Mouse (Mus musculus) lung, postnatal 0 days (tissue): ENCODE measurements around the gene Umad1. TPM values are rescaled to one million over a fixed set of nuclear protein-coding genes. Genes with fewer than 3 reads are reported as not detected.

Experiments
- ATAC-seq: fragments of 200-750 bp; cut with Nextera tagmentation; 2 replicates; pipeline ENCODE4 v1.8.0; 2017; ENCODE audit warnings: moderate library complexity
- DNase-seq: peaks from one replicate; pipeline ENCODE4 v3.0.0-alpha.2; 2016; ENCODE audit warnings: low spot score
- H3K27ac ChIP-seq: fragments of 300-500 bp; sonication (generic); 2 replicates; pipeline ENCODE4 v1.5.1; 2014; ENCODE audit warnings: antibody characterized with exemption, mild to moderate bottlenecking, low read length, mixed read lengths
- H3K27me3 ChIP-seq: fragments of 300-500 bp; sonication (generic); replicated peaks from 2 replicates; pipeline ENCODE4 v1.6.1; 2014; ENCODE audit warnings: low read length, mixed read lengths; ENCODE audit not compliant: insufficient read depth
- H3K36me3 ChIP-seq: fragments of 300-500 bp; sonication (generic); 2 replicates; pipeline ENCODE4 v1.6.1; 2014; ENCODE audit warnings: low read length, mixed read lengths; ENCODE audit not compliant: insufficient read depth
- H3K4me1 ChIP-seq: fragments of 300-500 bp; sonication (generic); 2 replicates; pipeline ENCODE4 v1.6.1; 2014; ENCODE audit warnings: antibody characterized with exemption, low read depth, low read length, mixed read lengths; ENCODE audit not compliant: insufficient read depth
- H3K4me2 ChIP-seq: fragments of 300-500 bp; sonication (generic); replicated peaks from 2 replicates; pipeline ENCODE4 v1.6.1; 2014; ENCODE audit warnings: low read depth, mild to moderate bottlenecking, low read length, moderate library complexity, mixed read lengths
- H3K4me3 ChIP-seq: fragments of 300-500 bp; sonication (generic); 2 replicates; pipeline ENCODE4 v1.5.1; 2014; ENCODE audit warnings: low read depth, low read length
- H3K9ac ChIP-seq: fragments of 300-500 bp; sonication (generic); replicated peaks from 2 replicates; pipeline ENCODE4 v1.6.1; 2014; ENCODE audit warnings: low read depth, mild to moderate bottlenecking
- H3K9me3 ChIP-seq: fragments of 300-500 bp; sonication (generic); 2 replicates; pipeline ENCODE4 v1.6.1; 2016; ENCODE audit warnings: low read length, mixed read lengths
- CTCF ChIP-seq: IDR thresholded peaks from 2 replicates; pipeline ENCODE4 v1.5.1; 2016; ENCODE audit warnings: antibody characterized with exemption, mild to moderate bottlenecking
- EP300 ChIP-seq: IDR thresholded peaks from 2 replicates; pipeline ENCODE4 v1.6.1; 2016; ENCODE audit warnings: antibody characterized with exemption, mild to moderate bottlenecking, control low read depth
- WGBS: fragments of 180-500 bp; shearing (Covaris S2); extraction: QIAGEN DNeasy Blood & Tissue Kit; methylation state at CpG from one replicate; pipeline ENCODE4 v1.1.7; 2014; 5-methylcytosine and 5-hydroxymethylcytosine counted together
- polyA plus RNA-seq: library from polyadenylated mRNA; unstranded; fragments of >200 nt; fragmentation: Nextera tagmentation; extraction: Ambion mirVana; gene quantifications from 2 replicates; pipeline ENCODE4 v1.2.1, GENCODE M21; 2015

Gene Umad1
- polyA plus RNA-seq, 1 experiment from 2014 or later = 17.6 TPM

DNA sequence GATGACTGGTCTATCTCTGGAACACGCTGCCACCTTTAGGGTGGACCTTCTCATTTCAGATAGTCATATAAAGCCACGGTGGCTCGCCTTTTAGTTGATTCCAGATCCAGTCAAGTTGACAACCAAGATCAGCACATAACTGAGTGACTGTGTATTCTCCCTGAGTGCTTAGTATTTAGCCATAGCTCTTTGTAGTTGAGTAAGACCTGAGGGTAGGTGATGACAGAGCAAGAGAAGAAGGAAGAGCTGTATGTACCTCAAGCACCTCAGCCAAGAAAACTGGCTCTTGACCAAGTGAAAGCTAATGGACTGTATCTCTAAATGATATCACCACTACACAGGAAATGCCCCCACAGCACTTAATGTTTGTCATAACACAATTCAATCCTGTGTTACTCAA is 182.7 kb downstream of the Umad1 start:
- ATAC-seq = no peak
- Histone ChIP-seq H3K27me3 (no peaks in the 10 kb centered on the region), H3K9me3 (no peaks in the 10 kb centered on the region), H3K4me3 (no peak overlapping the region), H3K9ac (no peak overlapping the region), H3K4me2 (no peak overlapping the region), H3K4me1 (no peaks in the 10 kb centered on the region), H3K27ac (no peak overlapping the region), H3K36me3 (no peaks in the 10 kb centered on the region)
- no peak for TF ChIP-seq EP300
- no peak for TF ChIP-seq CTCF
- 90% methylated on average over 3 of the region's 3 CpGs for WGBS
- DNase-seq = no peak

GRCm38 (mm10) chr6:8446786-8447185 is 187.7 kb downstream of the Umad1 start:
- Histone ChIP-seq H3K4me1 (no peaks in the 10 kb centered on the region), H3K27me3 (no peaks in the 10 kb centered on the region), H3K4me3 (no peak overlapping the region), H3K9ac (no peak overlapping the region), H3K4me2 (no peak overlapping the region), H3K36me3 (no peaks in the 10 kb centered on the region), H3K9me3 (no peaks in the 10 kb centered on the region), H3K27ac (no peak overlapping the region)
- TF ChIP-seq CTCF (no peak), EP300 (no peak)
- ATAC-seq (peak; percentile 25; the same call in 1 of the 2 replicates), DNase-seq (no peak)
- 34% methylated on average over 5 of the region's 5 CpGs for WGBS

GRCm38 (mm10) chr6:8455599-8455998 is 196.5 kb downstream of the Umad1 start:
- no peak for ATAC-seq
- WGBS = 79% methylated on average over 5 of the region's 5 CpGs
- H3K27ac ChIP-seq = no peak overlapping the region

GRCm38 (mm10) chr6:8458596-8458995 is 199.5 kb downstream of the Umad1 start:
- Histone ChIP-seq H3K4me2 (no peak overlapping the region), H3K27ac (no peak overlapping the region), H3K4me1 (no peaks in the 10 kb centered on the region), H3K9ac (no peak overlapping the region), H3K9me3 (no peaks in the 10 kb centered on the region), H3K27me3 (no peaks in the 10 kb centered on the region), H3K4me3 (no peak overlapping the region), H3K36me3 (no peaks in the 10 kb centered on the region)
- 81% methylated on average over 4 of the region's 4 CpGs for WGBS
- no peak for ATAC-seq
- no peak for DNase-seq
- no peak for TF ChIP-seq CTCF
- TF ChIP-seq EP300 = no peak

More at GRCm38 (mm10) chr6:8455599-8455998, 196.5 kb downstream of the Umad1 start:
- Histone ChIP-seq H3K9me3 (no peaks in the 10 kb centered on the region), H3K36me3 (no peaks in the 10 kb centered on the region), H3K27me3 (no peaks in the 10 kb centered on the region), H3K4me3 (no peak overlapping the region), H3K4me2 (no peak overlapping the region), H3K4me1 (no peaks in the 10 kb centered on the region), H3K9ac (no peak overlapping the region)
- no peak for TF ChIP-seq EP300
- TF ChIP-seq CTCF = no peak
- DNase-seq = no peak

GRCm38 (mm10) chr6:8462447-8462846 is 203.4 kb downstream of the Umad1 start:
- TF ChIP-seq CTCF = no peak
- no peak for TF ChIP-seq EP300
- Histone ChIP-seq H3K36me3 (no peaks in the 10 kb centered on the region), H3K9me3 (no peaks in the 10 kb centered on the region), H3K27ac (no peak overlapping the region), H3K27me3 (no peaks in the 10 kb centered on the region), H3K4me1 (no peaks in the 10 kb centered on the region), H3K4me2 (no peak overlapping the region), H3K4me3 (no peak overlapping the region), H3K9ac (no peak overlapping the region)
- DNase-seq (no peak), ATAC-seq (no peak)
- WGBS = 75% methylated on average over 2 of the region's 2 CpGs

GRCm38 (mm10) chr6:8465388-8465787 is 206.3 kb downstream of the Umad1 start:
- WGBS = 85% methylated on average over 1 of the region's 1 CpGs

DNA sequence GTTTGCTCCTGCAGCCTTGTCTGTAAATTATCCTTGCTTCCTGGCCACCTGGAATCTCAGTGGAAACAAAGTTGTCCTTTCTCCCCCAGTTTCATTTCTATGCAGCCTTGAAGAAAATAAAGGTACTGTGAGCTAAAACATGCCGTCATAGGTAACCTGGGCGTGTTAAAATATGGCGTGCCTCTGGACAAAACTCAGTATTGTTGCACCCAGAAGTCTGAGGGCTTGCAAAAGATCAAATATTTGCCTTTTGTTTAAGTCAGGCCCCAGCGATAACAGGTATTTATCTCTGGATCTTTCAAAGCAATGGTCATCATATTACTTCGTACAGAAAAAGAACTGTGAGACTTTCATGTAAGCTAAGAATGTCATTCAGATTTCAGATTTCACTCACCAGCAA is 206.9 kb downstream of the Umad1 start:
- H3K9ac ChIP-seq = no peak overlapping the region
- DNase-seq = no peak
- H3K4me3 ChIP-seq = no peak overlapping the region
- H3K27ac ChIP-seq = no peak overlapping the region
- H3K36me3 ChIP-seq = no peaks in the 10 kb centered on the region
- 52% methylated on average over 5 of the region's 5 CpGs for WGBS
- H3K4me2 ChIP-seq = no peak overlapping the region
- H3K27me3 ChIP-seq = no peaks in the 10 kb centered on the region
- TF ChIP-seq CTCF (no peak), EP300 (no peak)
- ATAC-seq = no peak
- no peaks in the 10 kb centered on the region for H3K9me3 ChIP-seq
- peaks cover 5% of the 10 kb centered on the region; the same call in 1 of the 2 replicates for H3K4me1 ChIP-seq

More at GRCm38 (mm10) chr6:8465388-8465787, 206.3 kb downstream of the Umad1 start:
- Histone ChIP-seq H3K9me3 (no peaks in the 10 kb centered on the region), H3K27me3 (no peaks in the 10 kb centered on the region), H3K27ac (no peak overlapping the region), H3K36me3 (no peaks in the 10 kb centered on the region), H3K4me2 (no peak overlapping the region), H3K4me3 (no peak overlapping the region), H3K9ac (no peak overlapping the region), H3K4me1 (peaks cover 5% of the 10 kb centered on the region; the same call in 1 of the 2 replicates)
- TF ChIP-seq EP300 (no peak), CTCF (no peak)
- no peak for ATAC-seq
- DNase-seq = no peak
